Mouse (Mus musculus) kidney, adult 8-10 months (tissue): Measurements from ENCODE around the gene Map3k5.
A peak's percentile ranks its signal among the peaks of the same experiment; 100 is the strongest.

Experiments
- DNase-seq, 2 experiments: peaks; one replicate each; pipeline ENCODE4 v3.0.0; 2022

The Map3k5 gene

DNA sequence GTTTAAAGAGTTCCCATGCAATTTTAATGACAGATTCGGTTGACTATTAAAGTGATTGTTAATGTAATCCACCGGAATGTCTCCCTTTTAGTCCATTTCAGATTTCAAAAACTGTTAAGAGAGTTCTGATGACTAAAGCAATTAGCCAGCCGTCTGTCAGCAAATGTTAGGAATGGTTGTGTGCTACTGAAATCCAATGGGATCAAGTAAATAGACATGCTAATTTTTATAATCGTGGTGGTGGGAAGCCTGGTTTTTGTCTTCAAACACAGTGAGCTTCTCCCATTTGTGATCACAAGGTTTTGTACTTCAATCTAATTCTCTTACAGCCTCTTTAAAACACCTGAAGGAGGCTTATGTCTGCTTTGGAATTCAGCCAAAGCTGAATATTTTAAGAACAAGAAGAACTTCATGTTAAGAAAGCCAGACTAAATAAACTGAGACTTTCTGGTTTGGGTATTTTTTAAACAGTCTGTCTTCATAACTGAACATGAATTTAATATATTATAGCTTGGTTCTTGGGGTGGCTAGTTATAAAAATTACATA lies 1.6 kb downstream of the Map3k5 start:
- no peak for DNase-seq

DNA sequence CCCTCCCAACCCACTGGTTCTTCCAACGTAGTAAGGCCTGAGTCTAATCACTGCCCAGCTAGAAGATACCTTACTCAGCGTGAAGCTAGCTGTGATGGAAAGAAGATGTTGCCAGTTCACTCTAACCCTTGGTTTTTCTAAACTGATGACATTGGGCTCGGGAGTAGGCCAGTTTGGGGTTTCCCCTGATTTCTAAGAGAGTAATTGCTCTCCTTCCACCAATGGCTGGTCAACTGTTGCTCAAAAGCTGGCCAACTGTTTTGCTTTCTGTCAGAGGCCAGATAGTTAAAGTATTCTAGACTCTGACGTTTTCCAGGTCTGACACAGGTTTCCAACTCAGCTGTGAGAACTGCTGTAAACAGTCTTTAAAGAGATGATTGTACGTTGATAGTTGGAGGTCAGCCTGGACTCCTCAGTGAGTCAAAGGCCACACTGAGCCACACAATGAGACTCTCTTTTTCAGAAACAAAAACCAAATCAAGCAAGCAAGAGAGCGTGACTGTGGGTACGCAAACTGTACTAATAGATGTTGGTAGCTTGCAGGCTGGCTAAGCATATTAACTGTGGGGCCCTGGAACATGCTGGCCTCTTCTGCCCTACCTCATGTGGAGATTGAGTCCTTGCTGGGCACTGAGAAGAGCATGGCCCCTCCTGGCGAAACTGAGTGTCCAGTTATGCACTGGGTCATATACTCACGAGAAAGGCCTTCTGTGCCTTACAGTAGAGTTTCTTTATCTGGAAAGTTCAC lies 2.9 kb downstream of the Map3k5 start:
- peak; percentile 31 to 48 for DNase-seq

DNA sequence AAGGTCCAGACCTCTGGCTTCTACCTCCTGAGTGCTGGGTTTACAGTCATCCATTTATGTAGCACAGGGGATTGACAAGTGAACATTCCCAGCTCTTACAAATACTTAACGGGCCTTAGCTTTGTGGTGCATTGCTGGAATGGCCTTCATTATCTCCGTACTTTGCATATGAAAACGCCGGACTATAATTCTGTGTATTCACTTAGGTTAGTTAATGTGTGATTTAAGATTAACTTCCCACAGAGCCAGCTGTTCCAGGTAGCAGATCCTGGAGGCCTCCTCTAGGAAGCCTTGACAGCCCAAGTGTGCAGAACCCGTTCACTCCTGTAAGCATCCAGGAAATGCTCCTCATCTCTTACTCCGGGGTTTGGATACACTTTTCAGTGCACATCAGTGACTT lies 4.5 kb downstream of the Map3k5 start:
- DNase-seq = peak in 1 of 2 experiments; percentile 53

DNA sequence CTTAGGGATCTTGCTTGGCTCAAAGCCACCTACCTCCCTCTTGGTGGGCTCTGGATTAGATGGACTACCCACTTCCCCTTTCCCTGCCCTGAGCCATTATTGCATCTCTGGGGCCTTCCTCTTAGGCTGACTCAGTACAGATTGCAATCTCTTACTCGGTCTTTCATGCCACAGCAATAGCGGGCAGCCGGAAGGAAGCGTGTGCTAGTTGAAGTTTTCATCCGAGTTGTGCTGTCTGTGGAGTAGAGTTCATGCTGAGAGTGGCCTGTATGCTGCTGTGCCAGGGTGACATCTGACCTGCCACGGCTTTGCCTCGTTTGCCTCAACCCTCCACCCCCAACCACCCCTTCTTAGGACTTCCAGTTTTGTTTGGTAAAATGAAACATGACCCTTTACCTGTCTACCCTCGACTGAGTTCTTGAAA lies 5.0 kb downstream of the Map3k5 start:
- peak; percentile 57 to 74 for DNase-seq

DNA sequence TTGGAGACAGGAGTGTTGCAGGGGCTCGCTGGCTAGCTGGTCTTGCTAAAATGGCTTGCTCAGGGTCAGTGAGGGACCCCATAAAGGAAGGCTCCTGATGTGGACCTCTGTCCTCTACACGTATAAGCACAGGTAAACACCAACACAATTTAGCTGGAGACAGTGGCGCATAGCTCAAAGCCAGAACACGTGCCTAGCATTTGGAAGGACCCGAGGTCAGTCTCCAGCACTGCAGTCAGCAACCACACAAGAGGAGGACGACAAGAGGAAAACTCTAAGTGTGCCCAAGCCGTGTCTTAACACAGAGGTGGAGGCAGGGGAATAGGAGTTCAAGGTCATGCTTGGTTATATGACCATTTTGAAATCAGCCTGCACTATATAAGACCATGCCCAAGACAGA lies 5.9 kb downstream of the Map3k5 start:
- no peak for DNase-seq

DNA sequence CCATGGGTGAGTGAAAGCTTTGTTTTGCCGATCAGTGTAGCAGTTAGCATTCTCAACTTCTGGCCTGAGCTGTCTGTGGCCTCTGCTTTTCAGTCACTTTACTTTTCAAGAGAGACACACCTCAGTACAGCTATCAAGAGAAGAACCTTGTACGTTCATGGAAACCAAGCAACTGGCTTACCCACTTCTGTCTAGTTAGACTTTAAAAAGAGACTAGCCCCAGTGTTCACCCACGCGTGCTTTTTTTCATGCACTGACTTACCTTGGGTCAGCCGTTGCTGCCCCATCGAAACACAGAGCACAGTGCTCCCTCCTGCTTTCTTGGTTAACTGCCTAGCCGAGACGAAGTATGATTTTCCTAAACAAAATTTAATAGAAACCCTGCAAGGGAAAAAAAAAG lies 6.4 kb downstream of the Map3k5 start:
- no peak for DNase-seq

DNA sequence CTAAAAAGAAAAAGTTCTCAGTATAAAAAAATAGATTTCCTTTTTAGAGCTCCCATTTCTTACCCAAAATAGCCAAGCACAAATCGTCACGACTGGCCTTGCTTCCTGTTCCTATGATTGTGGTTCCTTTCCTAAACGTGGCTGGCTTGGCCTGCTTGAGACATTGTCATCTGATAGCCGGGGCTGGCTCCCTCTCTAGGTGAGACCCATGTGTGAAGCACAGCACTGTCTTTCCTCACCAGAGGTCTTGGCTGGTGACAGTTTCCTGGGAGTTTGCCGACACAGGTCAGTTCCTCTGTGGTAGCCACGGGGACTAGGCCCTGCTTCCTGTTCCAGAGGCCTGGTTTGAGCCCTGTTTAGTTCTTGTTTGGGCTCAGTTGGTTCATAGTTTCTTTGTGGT lies 6.8 kb downstream of the Map3k5 start:
- peak; percentile 35 to 56 for DNase-seq

DNA sequence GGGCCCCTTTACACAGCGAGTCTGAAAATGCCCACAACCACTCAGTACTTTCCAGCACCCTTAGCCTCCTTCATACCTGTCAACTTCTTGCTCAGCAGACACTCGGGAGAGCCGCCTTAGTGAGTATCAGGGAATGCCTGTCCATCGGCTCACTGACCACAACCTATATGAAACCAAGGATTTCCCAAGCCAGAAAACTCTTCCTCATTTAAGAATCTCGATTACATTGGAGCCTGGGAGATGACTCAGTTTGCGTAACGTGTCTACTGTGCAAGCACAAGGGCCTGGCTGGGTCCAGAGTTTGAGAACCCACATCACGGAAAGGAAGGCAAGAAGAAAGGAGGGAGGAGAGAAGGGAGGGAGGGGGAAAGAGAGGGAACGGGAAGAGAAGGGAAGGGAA lies 7.6 kb downstream of the Map3k5 start:
- DNase-seq = no peak

DNA sequence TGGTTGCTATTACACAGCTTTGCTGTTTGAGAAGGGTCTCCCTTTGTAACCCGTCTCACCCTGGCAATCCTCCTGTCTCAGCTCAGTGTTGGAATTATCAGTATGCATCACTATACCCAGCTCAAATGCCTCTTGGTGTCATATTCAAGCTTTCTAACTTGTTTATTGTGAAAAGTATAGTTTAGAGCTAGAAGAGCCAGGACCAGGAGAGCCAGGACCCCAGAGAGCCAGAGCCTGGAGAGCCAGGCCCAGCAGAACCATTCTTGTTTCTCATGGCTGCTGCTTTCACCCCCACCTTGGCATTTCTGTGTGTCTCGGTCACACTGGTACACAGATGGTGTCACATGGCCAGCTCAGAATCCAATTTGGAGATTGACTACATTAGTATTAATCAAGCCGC lies 8.3 kb downstream of the Map3k5 start:
- DNase-seq = no peak

DNA sequence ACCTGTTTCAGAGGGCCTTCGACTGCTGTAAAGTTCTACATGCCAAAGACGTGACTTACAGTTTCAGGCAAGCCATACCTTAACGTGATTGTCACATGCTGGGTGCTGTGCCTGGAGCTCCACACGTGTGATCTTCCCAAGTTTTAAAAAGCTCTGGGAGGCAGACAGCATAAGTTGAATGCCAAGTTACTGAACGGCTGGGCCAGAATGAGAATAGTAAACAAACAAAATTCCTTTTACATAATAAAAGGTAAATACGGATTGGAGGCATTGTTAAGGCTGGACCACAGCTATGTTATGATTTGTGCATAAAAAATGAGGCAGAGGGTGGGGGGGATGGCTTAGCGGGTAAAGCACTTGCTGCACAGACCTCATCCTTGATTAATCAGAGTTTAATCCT lies 11.4 kb downstream of the Map3k5 start:
- DNase-seq = no peak

DNA sequence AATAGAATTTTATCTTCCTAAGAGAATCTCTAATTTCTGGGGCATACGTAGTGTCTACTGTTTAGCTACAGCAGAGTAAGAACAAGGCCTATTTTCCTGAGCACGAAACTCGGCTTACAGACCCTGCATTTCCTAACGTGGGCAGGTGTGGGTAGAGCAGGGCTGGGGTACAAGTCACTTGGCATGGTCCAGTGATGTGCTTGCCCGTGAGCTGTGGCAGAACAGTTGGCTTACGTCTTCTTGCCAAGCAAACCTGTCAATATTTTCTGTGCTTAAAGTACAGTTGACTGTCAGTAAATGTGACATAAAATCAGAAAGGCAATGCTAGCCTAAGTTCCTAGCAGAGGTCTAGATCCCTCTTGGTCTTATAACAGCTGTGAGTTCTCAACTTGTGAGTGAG lies 12.4 kb downstream of the Map3k5 start:
- DNase-seq = no peak

DNA sequence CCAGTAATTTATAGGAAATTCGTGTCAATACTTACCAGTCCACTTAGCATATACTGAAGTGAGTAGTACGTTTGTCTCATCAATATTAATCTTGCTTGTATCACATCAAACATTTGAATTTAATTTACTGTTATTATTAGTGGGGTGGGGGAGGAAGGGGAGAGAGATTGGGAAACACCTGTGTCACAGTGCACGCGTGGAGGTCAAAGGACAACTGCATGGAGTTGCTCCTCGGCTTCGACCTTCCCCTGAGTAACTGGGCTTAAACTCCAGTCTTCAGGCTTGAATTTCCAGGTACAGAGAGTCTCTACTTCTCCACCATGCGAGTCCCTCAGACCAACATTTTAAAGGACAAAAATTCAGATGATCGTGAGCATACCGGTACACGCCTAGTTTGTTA lies 13.2 kb downstream of the Map3k5 start:
- DNase-seq = no peak

DNA sequence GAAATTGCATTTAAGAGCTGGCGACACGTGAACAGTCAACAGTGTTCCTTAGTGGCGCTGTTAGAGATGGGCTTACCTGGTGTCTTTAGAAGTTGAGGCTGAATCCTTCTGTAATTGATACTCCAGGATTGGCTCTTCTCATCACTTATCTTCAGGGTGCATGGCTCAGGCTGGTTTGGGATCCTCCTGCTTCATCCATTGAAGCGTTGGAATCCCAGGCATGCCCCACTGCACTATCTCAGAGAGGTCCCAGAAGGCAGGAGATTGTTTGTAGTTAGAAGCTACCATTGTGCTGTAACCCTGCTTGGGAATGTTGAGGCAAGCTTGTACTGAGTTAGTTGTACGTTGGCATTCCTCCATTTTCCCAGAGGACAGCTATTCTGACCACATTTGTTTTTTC lies 13.6 kb downstream of the Map3k5 start:
- DNase-seq = no peak

DNA sequence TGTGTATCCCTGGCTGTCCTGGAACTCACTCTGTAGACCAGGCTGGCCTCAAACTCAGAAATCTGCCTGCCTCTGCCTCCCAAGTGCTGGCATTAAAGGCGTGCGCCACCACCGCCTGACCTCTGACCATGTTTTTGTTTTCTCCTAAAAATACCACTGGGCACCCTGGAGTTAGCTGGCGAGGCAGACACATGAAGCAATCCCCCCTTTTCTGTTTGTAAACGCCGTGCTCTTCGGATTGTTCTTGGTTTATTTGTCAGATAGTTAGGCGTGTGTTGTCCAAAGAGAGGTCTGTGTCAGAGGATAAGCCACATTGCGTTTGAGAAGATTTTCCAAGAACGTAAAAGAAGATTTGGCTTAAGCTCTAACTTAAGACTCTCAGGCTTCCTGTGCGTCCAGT lies 14.1 kb downstream of the Map3k5 start:
- DNase-seq = no peak

DNA sequence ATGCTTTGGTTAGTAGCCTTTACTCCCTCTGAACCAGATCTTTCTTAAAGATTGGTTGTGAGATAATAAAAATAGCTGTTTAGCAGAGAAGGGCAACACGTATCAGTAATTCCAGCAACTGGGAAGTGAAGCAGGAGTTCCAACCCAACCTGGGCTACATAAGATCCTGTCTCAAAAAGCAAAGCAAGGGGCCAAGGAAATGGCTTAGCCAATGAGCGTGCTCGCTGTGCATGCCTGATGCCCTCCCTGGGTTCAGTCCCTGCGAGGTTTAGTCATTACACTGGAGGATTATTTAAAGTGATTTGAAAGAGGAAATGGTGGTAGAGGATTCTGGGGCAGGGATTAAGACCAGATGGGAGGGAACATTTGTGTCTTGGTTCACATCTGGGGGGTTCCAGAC lies 14.8 kb downstream of the Map3k5 start:
- DNase-seq = no peak

DNA sequence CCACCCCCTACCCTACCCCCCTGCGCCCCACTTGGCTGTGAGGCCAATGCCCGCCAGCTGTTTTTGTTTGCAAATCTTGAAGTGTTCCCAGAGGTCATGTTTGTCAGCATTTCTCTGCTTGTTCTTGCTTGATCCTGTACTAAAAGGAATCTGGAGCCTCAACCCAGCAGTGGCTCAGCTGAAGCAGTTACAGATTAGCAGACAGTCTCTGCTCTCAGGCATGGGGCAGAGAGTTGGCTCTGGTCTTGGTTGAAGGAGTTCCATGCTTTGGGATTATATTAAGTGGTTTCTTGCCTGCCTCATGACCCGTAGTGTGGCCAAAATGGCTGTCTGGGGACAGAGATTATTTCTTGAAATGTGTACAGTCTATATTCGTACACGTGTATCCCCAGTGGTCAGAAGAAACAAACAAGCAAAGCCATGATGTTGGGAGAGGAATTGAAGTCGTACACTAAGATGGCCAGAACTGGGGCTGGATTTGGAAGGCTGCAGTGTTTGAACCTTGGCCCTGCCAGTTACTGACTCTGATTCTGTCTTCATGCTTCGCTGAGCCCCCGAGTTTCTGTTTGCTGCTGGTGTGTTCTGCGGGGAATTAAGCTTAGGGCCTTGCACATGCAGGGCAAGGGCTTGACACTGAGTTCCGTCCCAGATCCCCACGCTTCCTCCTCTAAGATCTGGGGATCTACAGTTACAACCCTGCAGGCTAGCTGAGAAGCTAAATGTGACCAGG lies 18.9 kb downstream of the Map3k5 start:
- peak; percentile 64 to 78 for DNase-seq

DNA sequence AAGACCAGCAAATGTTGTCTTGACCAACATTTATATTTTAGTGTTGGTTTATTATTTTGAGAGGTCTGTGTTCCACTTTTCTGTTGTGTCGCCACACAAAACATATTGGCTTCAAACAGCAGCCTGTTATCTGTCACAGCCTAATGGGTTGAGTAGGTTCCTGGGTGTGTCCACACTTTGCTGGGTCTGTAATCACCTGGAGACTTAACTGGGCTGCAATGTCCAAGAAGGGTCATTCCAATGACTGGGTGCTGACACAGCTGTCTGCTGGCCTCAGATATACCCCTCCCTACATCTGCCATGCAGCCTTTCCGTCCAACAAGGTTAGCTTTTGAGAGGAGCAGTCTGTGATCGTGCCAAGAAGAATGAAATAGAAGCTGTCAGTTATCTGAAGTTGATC lies 20.3 kb downstream of the Map3k5 start:
- no peak for DNase-seq

DNA sequence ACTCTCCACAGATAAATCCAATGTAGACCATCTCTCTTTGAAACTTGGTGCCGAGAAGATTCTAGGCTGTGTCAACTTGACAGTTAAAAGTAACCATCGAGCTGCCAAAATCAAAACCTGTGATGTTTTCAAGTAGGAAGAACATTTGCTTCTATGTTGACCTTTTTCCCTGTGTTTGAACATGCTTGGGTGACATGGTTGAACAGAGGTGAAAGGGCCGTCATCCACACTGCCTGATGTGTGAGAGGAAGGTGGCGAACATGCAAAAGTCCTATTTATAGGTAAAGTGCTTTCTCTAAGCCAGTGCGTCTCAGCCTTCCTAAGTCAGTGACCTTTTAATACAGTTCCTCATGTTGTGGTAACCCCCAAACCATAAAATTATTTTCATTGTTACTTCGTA lies 21.5 kb downstream of the Map3k5 start:
- DNase-seq = no peak

DNA sequence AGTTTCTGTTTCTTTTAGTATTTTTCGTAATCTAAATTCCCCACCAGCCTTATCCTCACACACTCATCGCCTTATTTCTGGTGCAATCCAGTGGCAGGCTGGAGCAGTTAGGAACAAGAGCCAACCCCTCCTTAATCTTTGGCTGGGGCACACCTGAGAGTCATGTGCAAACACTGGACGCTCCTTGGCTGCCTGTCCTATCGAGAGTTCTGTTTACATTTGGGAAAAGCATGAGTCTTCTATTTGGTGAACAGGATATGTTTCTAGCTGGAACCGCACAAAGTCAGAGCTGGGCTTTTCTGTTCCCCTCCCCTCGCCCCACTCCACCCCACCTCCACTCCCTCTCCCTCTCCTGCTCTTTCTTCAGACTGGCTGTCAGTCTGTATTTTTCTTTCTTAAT lies 22.5 kb downstream of the Map3k5 start:
- DNase-seq = no peak

DNA sequence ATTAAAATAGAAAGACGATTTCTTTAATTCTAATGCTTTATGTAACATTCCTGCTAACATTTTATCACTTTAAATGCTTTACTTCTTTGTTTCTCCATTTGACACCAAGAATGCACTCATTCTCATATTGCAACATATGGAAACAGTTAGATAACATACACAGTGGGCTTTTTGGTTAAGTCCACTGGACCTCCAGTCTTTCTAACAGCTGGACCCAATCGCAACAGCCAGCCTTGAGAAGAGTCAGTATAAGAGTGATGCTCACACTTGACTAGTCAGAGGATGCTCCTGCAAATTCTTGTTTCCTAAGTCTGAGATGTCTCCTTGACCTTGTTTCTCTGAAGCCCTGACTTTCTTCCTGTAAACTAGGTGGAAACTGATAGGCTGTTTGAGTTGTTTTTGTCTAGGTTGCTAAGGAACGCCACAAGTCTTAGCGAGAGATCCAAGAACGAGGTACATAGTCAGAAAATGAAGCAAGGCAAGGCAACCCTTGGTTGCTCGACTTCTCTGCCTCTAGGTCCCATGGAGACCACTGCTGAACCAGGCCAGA lies 26.6 kb downstream of the Map3k5 start:
- DNase-seq = no peak

DNA sequence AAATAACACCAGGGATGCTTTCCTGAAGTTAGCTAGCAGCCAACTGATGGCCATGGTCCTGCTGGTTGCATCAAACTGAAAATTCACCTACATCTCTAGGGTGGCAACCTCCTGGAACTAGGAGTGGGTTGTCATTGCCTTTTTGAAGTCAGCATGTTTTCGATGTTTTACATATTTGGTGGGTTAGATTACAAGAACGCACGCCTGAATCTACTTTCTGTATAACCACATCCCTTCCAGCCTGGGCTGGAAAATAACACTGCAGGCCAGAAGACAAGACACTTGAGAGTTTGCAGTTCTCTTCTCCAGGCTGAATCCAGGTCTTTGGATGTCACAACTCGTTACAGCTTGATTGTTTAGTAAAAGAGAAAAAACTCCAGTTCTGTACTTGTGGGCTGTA lies 28.5 kb downstream of the Map3k5 start:
- DNase-seq = no peak

DNA sequence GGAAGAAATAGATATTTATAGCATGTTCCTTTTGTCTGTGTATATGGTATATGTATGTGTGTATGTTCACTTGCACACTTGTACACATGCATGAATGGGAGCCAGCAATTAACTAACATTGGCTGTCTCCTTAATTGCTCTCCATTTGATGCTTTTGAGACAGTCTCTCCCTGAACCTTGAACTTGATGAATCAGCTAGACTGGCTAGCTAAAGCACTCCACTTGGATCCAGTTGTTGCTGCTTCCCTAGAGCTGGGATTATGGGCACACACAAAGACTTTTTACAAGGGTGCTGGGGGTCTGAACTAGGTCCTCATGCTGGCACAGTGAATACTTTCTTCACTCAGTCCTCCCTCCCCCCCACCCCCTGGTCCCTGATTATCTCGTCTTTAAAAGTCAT lies 28.9 kb downstream of the Map3k5 start:
- peak in 1 of 2 experiments; percentile 32 for DNase-seq

DNA sequence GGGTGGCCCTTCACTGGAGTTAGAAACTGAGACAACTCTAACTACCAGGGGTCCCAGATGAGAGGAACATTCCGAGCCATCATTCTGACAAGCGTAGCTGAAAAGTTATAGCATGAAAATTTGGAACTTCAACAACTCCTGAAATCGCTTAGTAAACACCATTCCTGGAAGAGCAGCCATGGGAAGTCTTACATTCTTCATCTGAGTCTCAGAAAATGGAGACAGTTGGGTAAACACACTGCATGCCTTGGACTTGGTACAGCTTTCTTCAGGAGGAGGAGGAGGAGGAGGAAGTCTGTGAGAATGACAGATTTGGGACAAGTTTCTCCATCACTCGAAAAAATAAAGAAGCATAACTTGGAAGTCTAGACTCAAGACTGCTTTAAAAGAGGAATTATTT lies 29.8 kb downstream of the Map3k5 start:
- no peak for DNase-seq

DNA sequence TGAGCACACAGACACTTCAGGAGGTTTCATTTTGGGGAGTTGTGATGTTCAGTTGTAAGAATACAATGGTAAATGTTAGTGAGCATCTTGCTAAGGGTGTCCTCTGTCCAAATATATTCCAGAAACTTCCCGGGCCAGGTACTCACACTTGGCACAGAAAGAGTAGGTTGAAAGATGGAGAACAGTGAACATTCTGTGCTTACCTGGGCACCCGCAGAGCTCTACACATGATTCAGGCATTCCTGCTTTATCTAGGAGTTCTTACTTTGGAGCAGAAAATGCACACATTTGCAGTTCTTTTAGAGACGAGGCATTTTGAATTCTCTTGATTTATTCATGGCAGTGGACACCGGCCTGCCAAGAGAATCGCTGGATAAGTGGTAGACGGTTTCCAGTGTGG lies 32.3 kb downstream of the Map3k5 start:
- no peak for DNase-seq
